Mouse (Mus musculus): ENCODE results near the gene Oas1c.
"Not testable (repeated sequence)": the region's sequence is repeated elsewhere in the genome, so short reads cannot be mapped to it uniquely, and the experiment has no call there.

DNA sequence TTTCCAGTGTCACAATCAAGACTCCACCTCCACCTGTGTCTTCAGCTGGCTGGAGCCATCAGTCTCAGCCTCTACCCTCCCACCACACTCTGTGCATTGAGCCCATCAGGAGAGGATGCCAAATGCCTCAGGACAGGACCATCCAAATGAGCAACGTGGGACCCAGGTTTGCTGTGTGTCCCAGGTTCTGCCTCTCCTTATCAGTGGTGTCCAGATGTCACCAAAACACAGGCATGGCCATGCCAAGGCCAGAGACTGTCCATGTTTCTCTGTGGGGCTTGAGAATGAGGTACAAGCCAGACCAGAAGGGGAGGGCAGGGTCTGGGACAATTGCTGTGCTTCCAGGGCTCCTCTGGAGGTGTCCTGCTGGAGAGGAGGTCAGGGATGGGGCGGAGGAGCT is 13.4 kb downstream of the Oas1c start:
- not testable (repeated sequence) for TF ChIP-seq CTCF, EP300 (IDR thresholded peaks at IDR 0.05; ENCODE audit: low read depth)
